Mouse (Mus musculus) limb, embryonic 12.5 days (tissue): Measurements from ENCODE around the gene Nckap5. TPM values are rescaled to one million over a fixed set of nuclear protein-coding genes. Genes with fewer than 3 reads are reported as not detected.

Source experiments
- ATAC-seq: fragments of 200-750 bp; cut with Nextera tagmentation; 2 replicates; pipeline ENCODE4 v1.8.0; 2017; ENCODE audit warnings: low read depth, moderate TSS enrichment; ENCODE audit not compliant: insufficient number of reproducible peaks, insufficient read depth, low FRiP score, low TSS enrichment
- H3K27ac ChIP-seq: fragments of 300-500 bp; sonication (generic); 2 replicates; pipeline ENCODE4 v1.5.1; 2016; ENCODE audit warnings: mild to moderate bottlenecking, moderate library complexity
- H3K27me3 ChIP-seq: fragments of 300-500 bp; sonication (generic); 2 replicates; pipeline ENCODE4 v1.6.1; 2016; ENCODE audit warnings: mild to moderate bottlenecking, moderate library complexity
- H3K36me3 ChIP-seq: fragments of 300-500 bp; sonication (generic); 2 replicates; pipeline ENCODE4 v1.6.1; 2016; ENCODE audit warnings: mild to moderate bottlenecking, moderate library complexity
- H3K4me1 ChIP-seq: fragments of 300-500 bp; sonication (generic); replicated peaks from 2 replicates; pipeline ENCODE4 v1.6.1; 2016
- H3K4me2 ChIP-seq: fragments of 300-500 bp; sonication (generic); 2 replicates; pipeline ENCODE4 v1.6.1; 2016; ENCODE audit warnings: mild to moderate bottlenecking, moderate library complexity
- H3K4me3 ChIP-seq: fragments of 300-500 bp; sonication (generic); replicated peaks from 2 replicates; pipeline ENCODE4 v1.5.1; 2016; ENCODE audit warnings: mild to moderate bottlenecking
- H3K9ac ChIP-seq: fragments of 300-500 bp; sonication (generic); replicated peaks from 2 replicates; pipeline ENCODE4 v1.6.1; 2016; ENCODE audit warnings: mild to moderate bottlenecking, moderate library complexity
- H3K9me3 ChIP-seq: fragments of 300-500 bp; sonication (generic); 2 replicates; pipeline ENCODE4 v1.6.1; 2016; ENCODE audit warnings: mild to moderate bottlenecking, moderate library complexity
- WGBS: fragments of 180-500 bp; shearing (Covaris S2); methylation state at CpG from one replicate; pipeline ENCODE4 v1.1.7; 2016; 5-methylcytosine and 5-hydroxymethylcytosine counted together
- polyA plus RNA-seq: library from polyadenylated mRNA; unstranded; fragments of >200 nt; fragmentation: Nextera tagmentation; extraction: Ambion mirVana; gene quantifications from 2 replicates; pipeline ENCODE4 v1.2.1, GENCODE M21; 2016

The Nckap5 gene
- polyA plus RNA-seq, 1 experiment from 2014 or later = 7.7 TPM

DNA sequence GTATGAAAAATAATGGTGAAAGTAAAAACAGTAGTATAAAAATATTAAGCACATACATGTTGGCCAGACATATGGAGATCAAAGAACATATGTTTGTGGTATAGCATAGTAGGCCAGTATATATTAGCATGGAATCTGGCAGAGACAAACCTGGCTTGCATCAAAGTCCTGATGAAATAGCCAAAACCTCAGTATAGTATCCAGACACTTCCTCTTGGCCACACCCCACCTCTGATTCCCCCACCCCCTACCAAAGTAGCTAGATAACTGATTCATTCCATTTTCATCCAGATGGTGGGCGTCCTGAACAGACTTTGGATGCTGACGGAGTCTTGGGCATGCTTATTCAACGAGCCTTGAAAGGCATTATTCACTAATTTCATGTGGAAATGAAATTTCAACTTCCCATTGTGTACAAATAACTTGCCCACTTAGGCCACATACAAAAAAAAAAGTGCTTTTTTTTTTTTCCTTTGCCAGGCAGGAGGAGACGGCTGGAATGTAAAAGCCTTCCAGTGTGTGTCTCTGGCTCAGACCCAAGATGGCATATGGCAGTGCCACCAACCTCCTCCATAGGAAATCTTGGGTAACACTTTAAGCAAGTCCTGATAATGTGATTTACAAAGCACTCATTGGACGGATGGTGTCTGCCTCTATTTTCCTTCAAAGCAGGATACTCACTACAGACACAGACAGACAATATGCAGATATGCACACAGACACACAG, 360.6 kb downstream of the Nckap5 start:
- WGBS = 82% methylated on average over 5 of the region's 5 CpGs

DNA sequence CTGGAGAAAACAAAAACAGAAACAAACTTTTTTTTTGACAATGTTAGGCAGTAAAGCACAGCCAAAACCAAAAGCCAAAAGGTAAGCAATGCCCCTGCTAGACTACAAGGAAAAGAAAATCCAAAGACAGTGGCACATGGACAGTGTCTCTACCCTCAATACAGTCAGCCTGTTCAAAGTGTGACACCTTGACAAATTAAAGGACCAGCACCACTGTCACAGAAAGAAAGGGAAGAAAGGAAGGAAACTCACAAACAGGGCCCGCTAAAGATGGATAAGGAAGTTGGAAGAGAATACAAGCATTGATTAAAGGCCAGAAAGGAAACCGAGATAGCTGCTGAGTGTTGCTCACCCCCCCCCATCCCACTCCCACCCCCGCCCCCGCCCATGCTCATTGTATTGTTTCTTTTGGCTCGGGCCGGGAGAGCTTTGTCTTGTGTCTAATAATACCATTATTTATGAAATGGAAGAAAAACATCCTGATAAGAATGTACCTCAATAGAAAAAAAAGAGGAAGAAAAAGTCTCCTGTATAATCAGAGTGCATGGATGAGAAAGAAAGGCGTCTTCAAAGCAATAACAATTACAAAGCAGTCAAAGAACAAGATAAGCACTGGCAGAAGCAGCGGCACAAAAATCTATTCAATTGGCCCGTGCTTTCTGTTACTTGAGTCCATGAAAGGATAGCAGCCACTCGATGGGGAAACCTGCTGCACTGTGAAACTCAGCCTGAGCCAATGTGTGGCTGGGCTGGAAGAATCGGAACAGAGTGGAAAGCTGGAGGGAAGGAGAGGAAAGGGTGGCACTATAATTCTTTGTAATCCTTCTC, 368.9 kb downstream of the Nckap5 start:
- WGBS = 74% methylated on average over 11 of the region's 11 CpGs

More for the DNA sequence above, 360.6 kb downstream of the Nckap5 start:
- H3K4me2 ChIP-seq = no peak overlapping the region
- no peak overlapping the region for H3K27ac ChIP-seq
- no peaks in the 10 kb centered on the region for H3K9me3 ChIP-seq
- no peaks in the 10 kb centered on the region for H3K36me3 ChIP-seq
- ATAC-seq = no peak
- no peak overlapping the region for H3K4me3 ChIP-seq
- H3K27me3 ChIP-seq = no peaks in the 10 kb centered on the region
- no peak overlapping the region for H3K9ac ChIP-seq
- H3K4me1 ChIP-seq = no peaks in the 10 kb centered on the region

DNA sequence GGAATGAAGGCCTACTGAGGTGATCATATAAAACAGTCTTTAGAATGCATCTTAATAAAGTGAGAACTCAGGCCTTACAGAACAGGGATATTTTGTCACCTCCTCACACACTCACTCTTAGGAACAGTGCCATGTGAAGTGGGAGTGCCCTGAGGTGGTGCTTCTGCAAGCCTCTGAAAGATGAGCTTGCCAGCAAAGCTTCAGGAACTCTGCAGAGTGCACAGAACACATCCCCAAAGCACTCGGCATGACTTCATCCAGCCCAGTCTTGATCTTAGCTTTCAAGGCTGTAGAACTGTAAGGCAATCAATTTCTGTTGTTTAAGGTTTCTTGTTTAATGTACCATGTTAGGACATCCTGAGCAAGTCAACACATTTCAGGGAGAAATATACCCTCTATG, 372.9 kb downstream of the Nckap5 start:
- no peaks in the 10 kb centered on the region for H3K9me3 ChIP-seq
- H3K9ac ChIP-seq = no peak overlapping the region
- H3K4me1 ChIP-seq = no peaks in the 10 kb centered on the region
- WGBS = 88% methylated on average over 1 of the region's 1 CpGs
- H3K36me3 ChIP-seq = no peaks in the 10 kb centered on the region
- H3K27ac ChIP-seq = no peak overlapping the region
- H3K27me3 ChIP-seq = no peaks in the 10 kb centered on the region
- no peak overlapping the region for H3K4me2 ChIP-seq
- no peak for ATAC-seq
- H3K4me3 ChIP-seq = no peak overlapping the region

More for the DNA sequence above, 368.9 kb downstream of the Nckap5 start:
- Histone ChIP-seq H3K9me3 (no peaks in the 10 kb centered on the region), H3K27ac (no peak overlapping the region), H3K4me2 (no peak overlapping the region), H3K27me3 (no peaks in the 10 kb centered on the region), H3K36me3 (no peaks in the 10 kb centered on the region), H3K4me1 (no peaks in the 10 kb centered on the region), H3K4me3 (no peak overlapping the region), H3K9ac (no peak overlapping the region)
- no peak for ATAC-seq

DNA sequence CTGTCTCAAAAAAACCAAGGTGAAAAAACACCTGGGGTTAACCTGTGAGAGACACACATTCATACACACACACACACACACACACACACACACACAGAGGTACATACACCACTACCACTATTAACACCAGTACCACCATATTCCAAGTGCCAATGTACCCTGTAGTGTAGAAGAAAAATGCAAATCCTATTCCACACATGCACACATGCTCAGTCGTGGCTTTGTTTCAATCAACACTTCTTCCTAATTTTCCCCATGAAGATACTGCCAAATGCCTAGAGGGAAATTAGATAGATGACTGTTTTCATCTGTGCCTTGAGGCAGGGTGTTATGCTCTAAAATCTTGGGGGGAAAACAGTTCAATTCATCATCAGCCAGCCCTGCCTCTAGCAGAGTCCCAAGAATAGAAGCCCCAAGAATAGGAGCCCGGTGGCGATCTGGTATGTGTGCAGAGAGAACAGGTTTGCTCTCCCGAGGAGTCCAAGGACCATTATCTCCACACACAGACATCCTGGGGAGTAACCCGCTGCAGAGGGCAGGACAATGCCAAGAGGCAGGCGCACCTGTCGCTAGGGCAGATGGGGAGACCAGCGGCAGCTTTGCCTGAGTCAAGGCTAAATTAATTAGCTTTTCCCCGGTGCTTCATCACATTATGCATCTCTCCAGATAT, 376.0 kb downstream of the Nckap5 start:
- H3K4me3 ChIP-seq = no peak overlapping the region
- 74% methylated on average over 9 of the region's 9 CpGs for WGBS
- no peaks in the 10 kb centered on the region for H3K27me3 ChIP-seq
- no peak overlapping the region for H3K4me2 ChIP-seq
- ATAC-seq = no peak
- H3K27ac ChIP-seq = no peak overlapping the region
- H3K9me3 ChIP-seq = no peaks in the 10 kb centered on the region
- no peaks in the 10 kb centered on the region for H3K4me1 ChIP-seq
- no peak overlapping the region for H3K9ac ChIP-seq
- no peaks in the 10 kb centered on the region for H3K36me3 ChIP-seq

DNA sequence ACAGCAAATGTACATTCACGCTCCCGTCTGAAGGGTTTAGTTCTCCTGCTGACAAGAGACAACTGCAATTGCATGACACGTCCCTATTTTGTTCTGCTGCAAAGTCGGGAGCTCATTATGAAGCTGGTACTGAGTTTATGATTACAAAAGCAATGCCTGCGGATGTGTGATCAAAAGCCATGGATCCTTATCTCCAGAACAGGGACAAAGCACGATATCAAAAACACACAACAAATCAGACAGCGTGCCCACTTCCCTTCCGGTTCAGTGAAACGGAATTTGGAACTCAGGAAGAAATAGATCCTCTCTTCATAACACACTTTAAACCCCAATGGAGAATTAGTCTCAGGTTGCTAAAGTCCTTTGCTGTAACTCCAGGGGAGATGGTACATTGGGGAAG, 379.1 kb downstream of the Nckap5 start:
- H3K9me3 ChIP-seq = no peaks in the 10 kb centered on the region
- no peaks in the 10 kb centered on the region for H3K4me1 ChIP-seq
- H3K4me3 ChIP-seq = no peak overlapping the region
- WGBS = 88% methylated on average over 9 of the region's 9 CpGs
- no peak for ATAC-seq
- H3K27ac ChIP-seq = no peak overlapping the region
- H3K4me2 ChIP-seq = no peak overlapping the region
- no peaks in the 10 kb centered on the region; the same call in 1 of the 2 replicates for H3K27me3 ChIP-seq
- no peaks in the 10 kb centered on the region for H3K36me3 ChIP-seq
- no peak overlapping the region for H3K9ac ChIP-seq

DNA sequence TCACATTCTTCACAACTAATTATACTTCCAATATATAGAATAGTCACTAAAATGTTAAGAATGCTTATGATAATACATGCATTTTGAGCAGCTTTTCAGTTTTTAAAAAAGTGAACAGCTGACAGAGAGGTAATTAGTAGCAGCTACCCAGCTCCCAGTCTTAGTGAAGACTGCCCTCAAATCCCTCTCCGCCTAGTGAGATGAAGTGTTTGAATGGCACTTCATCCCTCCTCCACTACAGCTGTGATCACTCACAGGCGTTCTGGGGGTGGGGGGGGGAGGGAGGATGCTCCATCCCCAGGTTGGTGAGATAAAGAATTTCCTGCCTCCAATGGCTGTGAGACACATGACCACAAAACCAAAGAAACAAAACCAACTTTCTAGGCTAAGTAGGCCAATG, 381.2 kb downstream of the Nckap5 start:
- WGBS = 42% methylated on average over 2 of the region's 2 CpGs
- Histone ChIP-seq H3K27ac (no peak overlapping the region), H3K9ac (no peak overlapping the region)

DNA sequence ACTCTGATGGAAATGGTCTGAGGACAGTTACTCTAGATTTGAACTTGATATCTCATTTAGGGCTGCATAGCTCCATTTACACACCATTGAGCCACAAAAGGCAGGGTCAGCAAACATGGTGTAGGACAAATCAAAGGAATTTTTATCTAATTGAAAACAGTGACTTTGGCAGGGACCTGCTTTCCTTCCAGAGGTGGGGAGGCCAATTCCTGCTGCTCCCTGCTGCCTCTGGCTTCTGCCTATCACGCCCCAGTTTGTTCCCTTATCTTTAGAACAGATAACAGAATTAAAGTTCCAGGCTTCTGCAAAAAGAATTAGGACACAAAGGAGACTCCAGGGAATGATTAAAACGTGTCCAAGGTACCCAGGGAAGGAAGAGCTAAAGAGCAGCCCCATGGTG, 386.7 kb downstream of the Nckap5 start:
- no peak overlapping the region for H3K27ac ChIP-seq
- no peaks in the 10 kb centered on the region for H3K4me1 ChIP-seq
- H3K9ac ChIP-seq = no peak overlapping the region
- no peak overlapping the region for H3K4me2 ChIP-seq
- H3K4me3 ChIP-seq = no peak overlapping the region
- 38% methylated on average over 2 of the region's 2 CpGs for WGBS
- ATAC-seq = no peak
- H3K27me3 ChIP-seq = no peaks in the 10 kb centered on the region; the same call in 1 of the 2 replicates
- H3K9me3 ChIP-seq = no peaks in the 10 kb centered on the region
- no peaks in the 10 kb centered on the region for H3K36me3 ChIP-seq

More for the DNA sequence above, 381.2 kb downstream of the Nckap5 start:
- no peak for ATAC-seq
- H3K27me3 ChIP-seq = no peaks in the 10 kb centered on the region; the same call in 1 of the 2 replicates
- no peak overlapping the region for H3K4me2 ChIP-seq
- H3K36me3 ChIP-seq = no peaks in the 10 kb centered on the region
- no peaks in the 10 kb centered on the region for H3K9me3 ChIP-seq
- H3K4me3 ChIP-seq = no peak overlapping the region
- no peaks in the 10 kb centered on the region for H3K4me1 ChIP-seq

DNA sequence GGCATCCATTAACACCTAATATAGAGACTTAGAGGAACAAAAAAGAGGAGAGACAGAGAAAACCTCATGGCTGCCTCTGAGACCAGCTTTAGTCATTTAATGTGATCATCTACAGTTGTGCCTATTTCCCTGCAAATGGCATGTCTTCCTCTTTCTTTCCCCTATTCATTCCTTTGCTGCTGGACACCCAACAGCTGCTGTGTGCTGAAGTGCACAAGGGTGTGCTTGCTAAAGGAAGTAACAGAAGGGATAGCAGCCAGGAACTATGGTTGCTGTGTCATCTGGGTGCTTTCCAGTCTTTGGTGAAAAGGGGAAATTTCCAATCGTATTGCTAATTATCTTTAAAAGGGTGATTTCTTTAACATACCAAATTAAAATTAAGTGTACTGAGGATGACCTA, 387.9 kb downstream of the Nckap5 start:
- H3K4me3 ChIP-seq = no peak overlapping the region
- no peaks in the 10 kb centered on the region; the same call in 1 of the 2 replicates for H3K27me3 ChIP-seq
- WGBS = 88% methylated on average over 1 of the region's 1 CpGs
- H3K27ac ChIP-seq = no peak overlapping the region
- no peak overlapping the region for H3K4me2 ChIP-seq
- no peaks in the 10 kb centered on the region for H3K9me3 ChIP-seq
- H3K4me1 ChIP-seq = no peaks in the 10 kb centered on the region
- no peaks in the 10 kb centered on the region for H3K36me3 ChIP-seq
- ATAC-seq = no peak
- no peak overlapping the region for H3K9ac ChIP-seq

DNA sequence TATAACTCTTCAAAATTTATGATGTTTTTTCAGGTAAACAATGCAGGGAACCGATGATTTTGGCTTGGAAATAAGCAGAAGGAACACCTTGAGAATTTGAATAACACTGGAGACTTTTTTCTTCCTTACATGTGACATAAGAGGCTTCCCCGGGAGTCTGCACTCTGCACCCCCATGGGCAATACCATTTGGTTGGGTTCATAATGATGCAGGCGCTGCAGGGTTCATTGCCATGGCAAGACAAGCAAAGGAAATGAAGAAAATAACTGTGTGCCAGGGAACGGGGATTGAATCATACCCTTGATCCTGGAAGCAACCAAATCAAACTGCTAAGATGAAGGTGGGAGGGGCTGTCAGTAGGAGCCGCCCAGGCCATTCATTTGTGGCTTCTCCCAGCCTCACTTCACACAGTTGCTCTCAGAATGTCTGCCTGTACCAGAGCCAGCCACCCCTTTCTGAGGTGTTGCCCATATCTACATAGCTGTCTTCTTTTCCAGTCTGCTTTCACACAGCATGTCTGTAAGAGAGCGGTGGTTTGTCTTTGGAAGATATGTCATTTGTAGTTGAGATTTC, 392.5 kb downstream of the Nckap5 start:
- no peak for ATAC-seq

DNA sequence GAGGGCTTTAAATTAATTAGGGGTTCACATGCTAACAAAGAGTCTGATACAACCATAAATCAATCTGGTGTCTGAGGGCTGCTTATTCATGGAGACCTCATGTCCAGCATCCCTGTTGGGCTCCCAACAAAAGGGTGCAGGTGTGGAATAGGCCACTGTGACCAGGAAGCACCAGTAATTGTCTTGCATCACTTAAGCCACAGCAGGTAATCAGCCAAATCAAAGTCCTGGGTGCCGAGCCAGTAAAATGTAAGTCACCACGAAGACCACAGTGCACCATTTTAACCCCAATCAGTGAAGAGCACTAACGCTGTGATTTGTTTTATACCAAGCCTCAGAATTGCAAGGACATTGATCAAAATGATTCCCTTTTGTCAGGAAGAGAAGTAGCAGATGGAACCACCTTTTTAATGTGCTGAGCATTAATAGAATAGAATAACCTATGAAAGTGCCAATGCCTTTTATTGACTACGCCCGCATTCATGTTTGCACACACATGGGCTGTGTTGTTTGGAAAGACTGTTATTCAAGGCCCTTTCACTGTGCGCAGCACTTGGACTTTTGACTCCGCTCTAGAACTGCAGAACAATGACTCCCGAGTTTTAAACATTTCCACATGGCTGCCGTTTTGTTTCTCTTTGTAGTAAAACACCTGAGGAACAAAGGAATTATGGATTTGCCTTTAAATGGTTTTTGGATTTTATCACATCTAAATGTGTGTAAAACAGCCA, 393.5 kb downstream of the Nckap5 start:
- Histone ChIP-seq H3K27ac (no peak overlapping the region), H3K4me1 (no peaks in the 10 kb centered on the region), H3K27me3 (no peaks in the 10 kb centered on the region), H3K36me3 (no peaks in the 10 kb centered on the region), H3K9me3 (no peaks in the 10 kb centered on the region), H3K4me2 (no peak overlapping the region), H3K9ac (no peak overlapping the region), H3K4me3 (no peak overlapping the region)
- ATAC-seq = no peak
- WGBS = 68% methylated on average over 9 of the region's 9 CpGs

More for the DNA sequence above, 392.5 kb downstream of the Nckap5 start:
- Histone ChIP-seq H3K9me3 (no peaks in the 10 kb centered on the region), H3K27me3 (no peaks in the 10 kb centered on the region), H3K36me3 (no peaks in the 10 kb centered on the region), H3K4me1 (no peaks in the 10 kb centered on the region), H3K27ac (no peak overlapping the region), H3K4me2 (no peak overlapping the region), H3K4me3 (no peak overlapping the region), H3K9ac (no peak overlapping the region)
- 76% methylated on average over 6 of the region's 6 CpGs for whole genome bisulfite sequencing
